Mouse (Mus musculus) midbrain, embryonic 16.5 days (tissue): ENCODE results near the gene Palm. TPM values are rescaled to one million over a fixed set of nuclear protein-coding genes. Genes with fewer than 3 reads are reported as not detected.
A peak's percentile ranks its signal among the peaks of the same experiment; 100 is the strongest.

Source experiments
- ATAC-seq: fragments of 200-750 bp; cut with Nextera tagmentation; 2 replicates; pipeline ENCODE4 v1.8.0; 2017; ENCODE audit warnings: moderate TSS enrichment
- H3K27ac ChIP-seq: fragments of 300-500 bp; sonication (generic); 2 replicates; pipeline ENCODE4 v1.5.1; 2014; ENCODE audit warnings: mild to moderate bottlenecking, low read length, mixed read lengths
- H3K27me3 ChIP-seq: fragments of 300-500 bp; sonication (generic); 2 replicates; pipeline ENCODE4 v1.6.1; 2014; ENCODE audit warnings: low read depth, low read length, mixed read lengths; ENCODE audit not compliant: control insufficient read depth, insufficient read depth
- H3K36me3 ChIP-seq: fragments of 300-500 bp; sonication (generic); 2 replicates; pipeline ENCODE4 v1.6.1; 2014; ENCODE audit warnings: mild to moderate bottlenecking, low read length, moderate library complexity, mixed read lengths; ENCODE audit not compliant: control insufficient read depth, insufficient read depth
- H3K4me1 ChIP-seq: fragments of 300-500 bp; sonication (generic); 2 replicates; pipeline ENCODE4 v1.6.1; 2014; ENCODE audit warnings: mild to moderate bottlenecking, low read length, mixed read lengths; ENCODE audit not compliant: control insufficient read depth, insufficient read depth
- H3K4me2 ChIP-seq: fragments of 300-500 bp; sonication (generic); 2 replicates; pipeline ENCODE4 v1.6.1; 2014; ENCODE audit warnings: mild to moderate bottlenecking, low read length, mixed read lengths
- H3K4me3 ChIP-seq: fragments of 300-500 bp; sonication (generic); 2 replicates; pipeline ENCODE4 v1.5.1; 2014; ENCODE audit warnings: low read depth, mild to moderate bottlenecking, low read length, moderate library complexity, mixed read lengths
- H3K9ac ChIP-seq: fragments of 300-500 bp; sonication (generic); 2 replicates; pipeline ENCODE4 v1.6.1; 2014; ENCODE audit warnings: low read depth, low read length, mixed read lengths
- H3K9me3 ChIP-seq: fragments of 300-500 bp; sonication (generic); replicated peaks from 2 replicates; pipeline ENCODE4 v1.6.1; 2014; ENCODE audit warnings: mild to moderate bottlenecking, low read length, mixed read lengths; ENCODE audit not compliant: control insufficient read depth, poor library complexity, severe bottlenecking
- WGBS: fragments of 180-500 bp; shearing (Covaris S2); extraction: QIAGEN DNeasy Blood & Tissue Kit; methylation state at CpG from one replicate; pipeline ENCODE4 v1.1.7; 2014; 5-methylcytosine and 5-hydroxymethylcytosine counted together
- polyA plus RNA-seq: library from polyadenylated mRNA; unstranded; fragments of >200 nt; fragmentation: Nextera tagmentation; extraction: Ambion mirVana; gene quantifications from 2 replicates; pipeline ENCODE4 v1.2.1, GENCODE M21; 2015

The Palm gene
- polyA plus RNA-seq, 1 experiment from 2014 or later, result 333 TPM

GRCm38 (mm10) chr10:79779193-79779592 lies 14.2 kb upstream of the Palm start:
- Histone ChIP-seq H3K9me3 (no peaks in the 10 kb centered on the region), H3K27ac (no peak overlapping the region), H3K36me3 (no peaks in the 10 kb centered on the region), H3K9ac (no peak overlapping the region), H3K27me3 (peaks cover 29% of the 10 kb centered on the region), H3K4me2 (no peak overlapping the region), H3K4me3 (no peak overlapping the region), H3K4me1 (no peaks in the 10 kb centered on the region)
- ATAC-seq, result no peak
- 5% methylated on average over 2 of the region's 2 CpGs for WGBS

- ATAC-seq, result peak; percentile 91
- H3K4me1 ChIP-seq, result no peaks in the 10 kb centered on the region
- WGBS, result 1% methylated on average over 53 of the region's 55 CpGs
- peaks cover 32% of the 10 kb centered on the region for H3K27me3 ChIP-seq
- H3K36me3 ChIP-seq, result no peaks in the 10 kb centered on the region
- peak overlapping the region; percentile 47 for H3K4me3 ChIP-seq
- H3K9me3 ChIP-seq, result no peaks in the 10 kb centered on the region
- H3K27ac ChIP-seq, result peak overlapping the region; percentile 50
- peak overlapping the region; percentile 59 for H3K9ac ChIP-seq
- H3K4me2 ChIP-seq, result peak overlapping the region; percentile 81
Measured at GRCm38 (mm10) chr10:79779784-79780663, 13.3 kb upstream of the Palm start.

DNA sequence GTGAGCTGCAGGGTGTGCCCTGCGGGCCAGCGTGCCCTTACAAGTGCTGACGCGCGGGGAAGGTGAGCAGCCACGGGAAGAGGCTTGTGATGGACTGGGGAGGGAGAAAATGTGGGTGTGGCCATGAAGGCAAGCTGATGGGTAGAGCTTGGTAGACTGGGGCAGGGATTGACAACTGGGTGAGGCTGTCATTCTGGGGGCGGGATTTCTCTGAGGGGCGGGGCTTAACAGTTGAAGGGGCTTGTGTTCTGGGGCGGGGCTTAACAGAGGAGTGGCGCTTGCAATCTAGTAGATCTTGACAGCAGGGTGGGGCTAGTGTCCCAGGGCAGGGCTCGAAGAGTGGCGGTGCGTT lies 12.7 kb upstream of the Palm start:
- peak overlapping the region; percentile 81 for H3K4me2 ChIP-seq
- H3K9me3 ChIP-seq, result no peaks in the 10 kb centered on the region
- peak overlapping the region; percentile 47 for H3K4me3 ChIP-seq
- peak; percentile 80 for ATAC-seq
- H3K9ac ChIP-seq, result peak overlapping the region; percentile 59
- 0% methylated on average over 13 of the region's 13 CpGs for WGBS
- H3K36me3 ChIP-seq, result no peaks in the 10 kb centered on the region
- peaks cover 32% of the 10 kb centered on the region for H3K27me3 ChIP-seq
- no peaks in the 10 kb centered on the region for H3K4me1 ChIP-seq
- H3K27ac ChIP-seq, result peak overlapping the region; percentile 50

DNA sequence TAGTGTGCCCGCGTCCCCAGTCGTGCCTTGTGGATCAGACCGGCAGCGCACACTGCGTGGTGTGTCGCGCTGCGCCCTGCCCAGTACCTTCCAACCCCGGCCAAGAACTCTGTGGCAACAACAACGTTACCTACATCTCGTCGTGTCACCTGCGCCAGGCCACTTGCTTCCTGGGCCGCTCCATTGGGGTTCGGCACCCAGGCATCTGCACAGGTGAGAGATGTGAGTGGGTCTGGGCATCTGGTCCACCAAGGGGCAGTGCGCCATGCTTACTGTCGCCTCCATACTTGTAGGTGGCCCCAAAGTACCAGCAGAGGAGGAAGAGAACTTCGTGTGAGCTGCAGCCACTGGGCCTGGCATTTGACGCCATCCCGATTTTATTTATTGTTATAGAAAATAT lies 12.2 kb upstream of the Palm start:
- peaks cover 32% of the 10 kb centered on the region for H3K27me3 ChIP-seq
- H3K4me2 ChIP-seq, result peak overlapping the region; percentile 81
- peak overlapping the region; percentile 47 for H3K4me3 ChIP-seq
- H3K4me1 ChIP-seq, result no peaks in the 10 kb centered on the region
- H3K9ac ChIP-seq, result no peak overlapping the region; the same call in 1 of the 2 replicates
- 0 out of 2 replicates have a peak, but pooled peaks have one; percentile 1 for ATAC-seq
- H3K36me3 ChIP-seq, result no peaks in the 10 kb centered on the region
- H3K9me3 ChIP-seq, result no peaks in the 10 kb centered on the region
- H3K27ac ChIP-seq, result no peak overlapping the region
- WGBS, result 33% methylated on average over 21 of the region's 21 CpGs

GRCm38 (mm10) chr10:79781956-79782355 lies 11.4 kb upstream of the Palm start:
- Histone ChIP-seq H3K4me2 (no peak overlapping the region), H3K4me3 (no peak overlapping the region), H3K27ac (no peak overlapping the region), H3K27me3 (peaks cover 28% of the 10 kb centered on the region), H3K4me1 (no peaks in the 10 kb centered on the region), H3K9ac (no peak overlapping the region), H3K9me3 (no peaks in the 10 kb centered on the region), H3K36me3 (no peaks in the 10 kb centered on the region)
- WGBS, result 58% methylated on average over 5 of the region's 5 CpGs
- no peak for ATAC-seq

DNA sequence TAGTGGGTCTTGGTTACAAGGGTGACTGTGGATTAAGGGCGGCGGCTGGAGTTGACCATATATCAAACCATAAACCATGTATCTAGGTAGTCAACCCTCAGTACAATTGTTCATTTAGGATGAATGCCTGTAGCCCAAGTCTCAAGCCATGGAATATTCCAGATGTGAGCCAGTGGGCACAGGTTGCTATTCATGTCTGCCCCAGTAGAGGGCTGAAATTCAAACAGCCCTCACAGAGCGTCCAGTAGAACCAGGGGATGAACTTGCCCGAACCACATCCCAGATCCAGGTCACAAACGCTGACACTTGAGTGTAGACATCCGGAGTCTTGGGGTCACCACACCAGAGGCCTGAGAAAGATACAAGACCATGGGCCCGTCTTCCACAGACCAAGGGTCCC lies 10.3 kb upstream of the Palm start:
- 69% methylated on average over 7 of the region's 7 CpGs for WGBS
- H3K27me3 ChIP-seq, result peaks cover 20% of the 10 kb centered on the region
- no peak for ATAC-seq

DNA sequence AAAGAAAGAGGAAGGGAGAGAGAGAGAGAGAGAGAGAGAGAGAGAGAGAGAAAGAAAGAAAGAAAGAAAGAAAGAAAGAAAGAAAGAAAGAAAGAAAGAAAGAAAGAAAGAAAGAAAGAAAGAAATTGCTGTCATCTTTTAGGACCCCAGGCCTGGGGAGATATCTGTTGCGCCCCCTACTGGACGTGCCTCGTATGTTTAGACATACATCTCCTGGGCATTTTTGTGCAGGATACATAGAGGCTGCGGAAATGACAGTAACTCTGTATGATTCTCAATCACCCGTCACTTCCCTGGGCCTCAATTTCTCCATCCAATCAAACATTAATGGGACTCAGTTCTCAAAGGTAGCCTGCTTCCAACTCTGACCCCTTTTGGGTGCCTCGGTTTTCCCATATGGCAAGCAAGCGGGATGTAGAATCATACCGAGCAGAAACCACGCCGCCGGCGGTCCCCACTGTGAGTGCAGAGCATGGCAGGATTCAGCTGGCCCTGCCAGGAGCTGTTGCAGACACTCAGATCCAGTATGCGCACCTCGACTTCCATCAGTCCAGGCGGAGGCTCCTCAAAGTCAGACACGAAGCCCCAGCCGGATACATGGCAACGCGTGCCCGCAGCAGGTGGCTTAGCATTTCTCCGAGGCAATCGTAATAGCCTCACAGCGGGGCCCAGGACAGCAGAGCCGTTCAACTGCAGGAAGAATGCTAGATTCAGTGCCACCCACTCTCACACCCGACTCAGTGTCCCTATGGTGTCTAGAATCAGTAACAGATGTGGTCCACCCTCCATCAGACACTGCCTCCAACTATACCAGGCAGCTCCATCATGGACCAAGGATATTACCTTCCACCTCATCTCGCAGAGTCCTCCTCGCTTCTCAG lies 9.2 kb upstream of the Palm start:
- H3K27me3 ChIP-seq, result peaks cover 12% of the 10 kb centered on the region
- H3K9me3 ChIP-seq, result no peaks in the 10 kb centered on the region
- no peak for ATAC-seq
- no peaks in the 10 kb centered on the region for H3K36me3 ChIP-seq
- no peaks in the 10 kb centered on the region for H3K4me1 ChIP-seq
- no peak overlapping the region for H3K27ac ChIP-seq
- H3K4me2 ChIP-seq, result no peak overlapping the region
- WGBS, result 35% methylated on average over 27 of the region's 27 CpGs
- no peak overlapping the region for H3K9ac ChIP-seq
- no peak overlapping the region for H3K4me3 ChIP-seq

More for the DNA sequence above, 10.3 kb upstream of the Palm start:
- H3K36me3 ChIP-seq, result no peaks in the 10 kb centered on the region
- no peak overlapping the region for H3K27ac ChIP-seq
- H3K4me1 ChIP-seq, result no peaks in the 10 kb centered on the region
- no peaks in the 10 kb centered on the region for H3K9me3 ChIP-seq
- H3K4me3 ChIP-seq, result no peak overlapping the region
- no peak overlapping the region for H3K4me2 ChIP-seq
- H3K9ac ChIP-seq, result no peak overlapping the region

DNA sequence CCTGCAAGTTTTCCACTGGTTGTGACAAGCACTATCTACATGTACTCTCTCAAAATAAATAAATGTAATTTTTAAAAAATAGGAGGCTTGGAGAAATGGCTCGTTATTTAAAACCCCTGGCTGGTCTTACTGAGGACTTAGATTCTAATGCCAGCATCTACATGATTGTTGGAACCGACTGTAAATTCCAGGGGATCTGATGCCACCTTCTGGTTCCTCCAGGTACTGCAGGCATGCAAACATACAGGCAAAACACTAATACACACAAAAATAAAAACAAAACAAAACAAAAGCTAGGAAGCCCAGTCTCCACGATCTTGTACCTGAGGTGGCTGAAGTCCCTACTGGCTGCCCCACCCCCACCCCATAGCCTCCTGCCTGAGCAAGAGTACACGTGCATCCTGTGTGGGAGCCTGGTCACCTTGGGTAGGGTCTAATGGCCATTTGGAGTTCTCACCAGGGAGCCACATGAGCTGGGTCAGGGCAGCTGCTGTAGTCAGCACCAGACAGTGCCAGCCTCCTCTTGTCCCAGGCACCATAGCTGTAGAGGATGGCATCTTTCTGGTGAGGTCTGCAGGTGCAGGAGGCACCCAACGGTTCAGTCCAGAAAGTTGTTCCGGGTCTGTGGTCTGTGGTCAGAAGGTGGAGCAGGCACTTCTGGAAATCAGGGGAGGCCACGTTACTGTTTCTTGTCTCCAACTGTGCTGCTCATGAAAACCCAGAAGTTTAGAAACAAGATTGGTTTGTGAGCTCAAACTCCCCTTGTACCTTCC lies 4.8 kb upstream of the Palm start:
- no peak for ATAC-seq
- Histone ChIP-seq H3K27me3 (peaks cover 4% of the 10 kb centered on the region), H3K4me1 (no peaks in the 10 kb centered on the region), H3K9me3 (no peaks in the 10 kb centered on the region), H3K4me3 (no peak overlapping the region), H3K27ac (no peak overlapping the region), H3K4me2 (no peak overlapping the region), H3K36me3 (no peaks in the 10 kb centered on the region), H3K9ac (no peak overlapping the region)
- WGBS, result 36% methylated on average over 7 of the region's 7 CpGs
